In genomic region chr8:45381075-45381962, GRCm38 (mm10) we compare ENCODE assay signal across 8 mouse cellular contexts. TPM values are rescaled to one million over a fixed set of nuclear protein-coding genes. Genes with fewer than 3 reads are reported as not detected.
A peak's percentile ranks its signal among the peaks of the same experiment; 100 is the strongest.
DNase-seq lines count a peak whose midpoint lies in the region; ATAC-seq and TF ChIP-seq lines count a peak whose summit lies in the region.

No protein-coding gene starts in this region.

- H3K4me2 ChIP-seq in heart, postnatal 0 days (ENCODE audit: low read depth, low read length) = peak overlapping the region; percentile 62
- H3K4me2 ChIP-seq in hindbrain, embryonic 14.5 days (replicated peaks) = peak overlapping the region; percentile 91
- H3K4me2 ChIP-seq in midbrain, postnatal 0 days (ENCODE audit: low read depth, low read length, poor library complexity, severe bottlenecking) = peak overlapping the region; percentile 74

- H3K9ac ChIP-seq in heart, postnatal 0 days (replicated peaks; ENCODE audit: low read depth, low read length) = no peak overlapping the region
- H3K9ac ChIP-seq in hindbrain, embryonic 14.5 days = peak overlapping the region; percentile 65
- peak overlapping the region; percentile 57 for H3K9ac ChIP-seq in midbrain, postnatal 0 days (replicated peaks; ENCODE audit: low read length, poor library complexity, severe bottlenecking)

- H3K9me3 ChIP-seq in heart, postnatal 0 days (replicated peaks; ENCODE audit: control insufficient read depth, low read length) = no peaks in the 10 kb centered on the region
- H3K9me3 ChIP-seq in hindbrain, embryonic 14.5 days (ENCODE audit: control insufficient read depth, low read length) = no peaks in the 10 kb centered on the region
- no peaks in the 10 kb centered on the region for H3K9me3 ChIP-seq in midbrain, postnatal 0 days (ENCODE audit: low read length)

- DNase-seq in heart, postnatal 0 days (ENCODE audit: low spot score) = no peak
- DNase-seq in heart, postnatal 10 days = no peak
- peak; percentile 28 for DNase-seq in embryo, embryonic 10.5 days (ENCODE audit: low spot score)
- no peak for DNase-seq in hindbrain, embryonic 14.5 days (ENCODE audit: low spot score)
- DNase-seq in midbrain, postnatal 0 days (ENCODE audit: low spot score) = no peak
- DNase-seq in urinary bladder, postnatal 36 days (ENCODE audit: low spot score in 2 of 2) = no peak
- DNase-seq in c-Kit-positive CD71-positive TER-119-positive erythroid progenitor cells, embryonic 14.5 days (ENCODE audit: low spot score) = no peak
- no peak for DNase-seq in MN1 (ENCODE audit: low spot score)

- intact Hi-C loops in heart, postnatal 10 days (cut with DNase I) = no loop called here

- TF ChIP-seq EP300 in heart, postnatal 0 days (IDR thresholded peaks at IDR 0.05; ENCODE audit: low read depth) = no peak

- H3K36me3 ChIP-seq in heart, postnatal 0 days (replicated peaks; ENCODE audit: control insufficient read depth, insufficient read depth, low read length) = no peaks in the 10 kb centered on the region
- H3K36me3 ChIP-seq in hindbrain, embryonic 14.5 days (replicated peaks; ENCODE audit: control insufficient read depth, insufficient read depth) = no peaks in the 10 kb centered on the region
- no peaks in the 10 kb centered on the region for H3K36me3 ChIP-seq in midbrain, postnatal 0 days (ENCODE audit: insufficient read depth, low read length)

- peaks cover 10% of the 10 kb centered on the region; the same call in 1 of the 2 replicates for H3K27me3 ChIP-seq in heart, postnatal 0 days (ENCODE audit: control insufficient read depth, insufficient read depth, low read length)
- H3K27me3 ChIP-seq in hindbrain, embryonic 14.5 days (ENCODE audit: control insufficient read depth, insufficient read depth, low read length) = peaks cover 8% of the 10 kb centered on the region; the same call in 1 of the 2 replicates
- no peaks in the 10 kb centered on the region for H3K27me3 ChIP-seq in midbrain, postnatal 0 days (ENCODE audit: insufficient read depth, low read length)

- WGBS in heart, postnatal 0 days = 4% methylated on average over 38 of the region's 38 CpGs
- WGBS in hindbrain, embryonic 14.5 days = 2% methylated on average over 38 of the region's 38 CpGs
- WGBS in midbrain, postnatal 0 days = 4% methylated on average over 38 of the region's 38 CpGs

- H3K27ac ChIP-seq in heart, postnatal 0 days (ENCODE audit: low read depth) = no peak overlapping the region
- H3K27ac ChIP-seq in hindbrain, embryonic 14.5 days = no peak overlapping the region
- no peak overlapping the region for H3K27ac ChIP-seq in midbrain, postnatal 0 days (ENCODE audit: low read depth, low read length)

- peak overlapping the region; percentile 30 for H3K4me3 ChIP-seq in heart, postnatal 0 days (ENCODE audit: low read depth, low read length)
- peak overlapping the region; percentile 42 for H3K4me3 ChIP-seq in hindbrain, embryonic 14.5 days (replicated peaks; ENCODE audit: low read length)
- H3K4me3 ChIP-seq in midbrain, postnatal 0 days (ENCODE audit: low read depth, low read length) = peak overlapping the region; percentile 37

- ATAC-seq in heart, postnatal 0 days (ENCODE audit: insufficient read depth, low read depth) = no peak
- peak; percentile 53; the same call in 1 of the 2 replicates for ATAC-seq in hindbrain, embryonic 14.5 days (ENCODE audit: low FRiP score)
- ATAC-seq in midbrain, postnatal 0 days (ENCODE audit: low FRiP score) = peak; percentile 67; the same call in 1 of the 2 replicates

- peaks cover 3% of the 10 kb centered on the region; the same call in 1 of the 2 replicates for H3K4me1 ChIP-seq in heart, postnatal 0 days (ENCODE audit: control insufficient read depth, insufficient read depth)
- peaks cover 14% of the 10 kb centered on the region for H3K4me1 ChIP-seq in hindbrain, embryonic 14.5 days (replicated peaks; ENCODE audit: control insufficient read depth, insufficient read depth, low read length)
- H3K4me1 ChIP-seq in midbrain, postnatal 0 days (ENCODE audit: insufficient read depth, low read length) = peaks cover 4% of the 10 kb centered on the region; the same call in 1 of the 2 replicates

- no peak for TF ChIP-seq CTCF in heart, postnatal 0 days (IDR thresholded peaks at IDR 0.05; ENCODE audit: low read depth)
- TF ChIP-seq CTCF in midbrain, postnatal 0 days (IDR thresholded peaks at IDR 0.05) = no peak

RNA-seq across cellular contexts. Expression of gene Fam149a, which starts 0.8 kb away (rescaled TPM):
- 4.9 and 7.3 TPM in 2 replicates for total RNA-seq in heart, postnatal 0 days (2014; rRNA removed; ENCODE audit: low replicate concordance)
- 2.4 and 2.6 TPM in 2 replicates for polyA plus RNA-seq in heart, postnatal 0 days (2015; fragmentation: Nextera tagmentation; extraction: Ambion mirVana)
- 1 to 10 TPM; 4.7 to 5.3 TPM for total RNA-seq in heart, postnatal 10 days (2021)
- polyA plus RNA-seq in hindbrain, embryonic 14.5 days (2014; fragmentation: Nextera tagmentation; extraction: Ambion mirVana) = 12.8 and 14.1 TPM in 2 replicates
- total RNA-seq in midbrain, postnatal 0 days (2014; rRNA removed) = 34.7 and 37.3 TPM in 2 replicates
- 18.4 and 19.7 TPM in 2 replicates for polyA plus RNA-seq in midbrain, postnatal 0 days (2015; fragmentation: Nextera tagmentation; extraction: Ambion mirVana)

RNA-seq across cellular contexts. Expression of gene Tlr3, which starts 29.6 kb away (rescaled TPM):
- total RNA-seq in heart, postnatal 0 days (2014; rRNA removed; ENCODE audit: low replicate concordance) = 2.9 and 6.6 TPM in 2 replicates
- 2.3 and 2.9 TPM in 2 replicates for polyA plus RNA-seq in heart, postnatal 0 days (2015; fragmentation: Nextera tagmentation; extraction: Ambion mirVana)
- total RNA-seq in heart, postnatal 10 days (2021) = 1 to 10 TPM; 7.7 to 8.8 TPM
- 1.7 and 2.5 TPM in 2 replicates for polyA plus RNA-seq in hindbrain, embryonic 14.5 days (2014; fragmentation: Nextera tagmentation; extraction: Ambion mirVana)
- 1.2 and 2.5 TPM in 2 replicates for total RNA-seq in midbrain, postnatal 0 days (2014; rRNA removed)
- 0.96 and 1.7 TPM in 2 replicates for polyA plus RNA-seq in midbrain, postnatal 0 days (2015; fragmentation: Nextera tagmentation; extraction: Ambion mirVana)

RNA-seq across cellular contexts. Expression of gene Cyp4v3, which starts 48.3 kb away (rescaled TPM):
- total RNA-seq in heart, postnatal 0 days (2014; rRNA removed; ENCODE audit: low replicate concordance) = 0.15 and 1.3 TPM in 2 replicates
- 0.65 and 0.83 TPM in 2 replicates for polyA plus RNA-seq in heart, postnatal 0 days (2015; fragmentation: Nextera tagmentation; extraction: Ambion mirVana)
- total RNA-seq in heart, postnatal 10 days (2021) = 1 to 10 TPM; 1.5 to 1.7 TPM
- polyA plus RNA-seq in hindbrain, embryonic 14.5 days (2014; fragmentation: Nextera tagmentation; extraction: Ambion mirVana) = 1.9 and 2.1 TPM in 2 replicates
- total RNA-seq in midbrain, postnatal 0 days (2014; rRNA removed) = 2.7 and 2.8 TPM in 2 replicates
- 2.4 and 2.8 TPM in 2 replicates for polyA plus RNA-seq in midbrain, postnatal 0 days (2015; fragmentation: Nextera tagmentation; extraction: Ambion mirVana)
